Mouse (Mus musculus) gastrocnemius, adult 2 months (tissue): ENCODE measurements around the gene Ace. TPM values are rescaled to one million over a fixed set of nuclear protein-coding genes. Genes with fewer than 3 reads are reported as not detected.

Experiments
- DNase-seq: peaks from one replicate; pipeline ENCODE4 v3.0.0; 2022
- H3K27ac ChIP-seq: fragments of 200-600 bp; 2 replicates; pipeline ENCODE4 v1.8.1; 2022; ENCODE audit warnings: mild to moderate bottlenecking
- H3K4me3 ChIP-seq: fragments of 200-600 bp; 2 replicates; pipeline ENCODE4 v1.8.1; 2022; ENCODE audit warnings: mild to moderate bottlenecking, moderate library complexity
- CTCF ChIP-seq: fragments of 200-600 bp; IDR thresholded peaks from 2 replicates; pipeline ENCODE4 v1.8.1; 2022; ENCODE audit warnings: antibody characterized with exemption, mild to moderate bottlenecking, moderate library complexity
- intact Hi-C: fragments of 180-260 bp; cut with DNase I; formaldehyde crosslinking; loops from one replicate; pipeline ENCODE4 v1.15.1; 2025
- total RNA-seq, 2 experiments: library from RNA; stranded (reverse); gene quantifications; 2 replicates each; pipeline ENCODE4 v1.2.3; 2021

The Ace gene
- total RNA-seq, 2 experiments from 2014 or later, result 18.4 to 24.6 TPM

DNA sequence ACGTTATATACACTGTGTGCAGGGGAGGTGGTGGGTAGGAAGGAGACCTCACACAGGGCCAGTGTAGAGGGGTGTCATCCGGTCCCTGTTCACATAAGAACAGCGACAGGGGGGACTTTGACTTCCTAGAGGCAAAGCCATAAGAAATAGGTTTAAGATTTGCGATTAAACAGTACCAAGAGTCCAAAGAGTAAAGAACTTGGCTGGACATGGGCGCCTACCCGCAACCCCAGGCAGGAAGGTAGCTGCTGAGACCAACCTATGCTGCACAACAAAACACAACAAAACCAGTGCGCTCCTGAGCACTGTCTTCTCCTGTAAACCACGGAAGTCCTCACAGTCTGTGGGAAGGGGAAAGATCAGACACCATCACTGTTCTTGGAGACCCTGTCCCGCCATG is 15.6 kb upstream of the Ace start:
- DNase-seq, result no peak
- Histone ChIP-seq H3K27ac (no peak overlapping the region), H3K4me3 (no peak overlapping the region)
- intact Hi-C loops, result no loop called here
- TF ChIP-seq CTCF, result no peak

- Histone ChIP-seq H3K27ac (peak within 1 kb of the TSS; percentile 72), H3K4me3 (no peak within 1 kb of the TSS)
- intact Hi-C loops, result no loop called here
- no peak for DNase-seq
- TF ChIP-seq CTCF, result no peak
Measured at GRCm38 (mm10) chr11:105952911-105953386, 14.8 kb upstream of the Ace start, which contains the start of gene Cyb561. TSS of gene Cyb561 (minus strand) at chr11:105953336.

DNA sequence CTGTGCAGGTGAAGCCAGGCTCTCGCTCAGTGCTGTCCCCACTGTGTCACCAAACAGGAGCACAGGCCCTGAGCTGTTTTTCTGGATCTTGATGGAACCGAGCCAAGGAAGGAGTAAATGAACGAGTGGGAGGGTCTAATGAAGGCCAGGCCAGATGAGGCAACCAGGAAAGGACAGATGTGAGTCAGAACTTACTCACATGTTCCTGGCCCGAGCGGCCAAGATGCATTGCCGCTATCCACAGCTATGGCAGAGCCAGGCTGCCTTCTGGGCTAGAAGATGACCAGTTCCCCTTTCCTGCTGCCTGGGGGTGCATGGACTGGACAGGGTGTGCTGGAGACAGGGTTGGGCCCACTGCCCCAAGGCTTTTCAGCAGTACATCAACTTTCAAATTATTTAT is 14.3 kb upstream of the Ace start:
- DNase-seq, result peak; percentile 76
- H3K27ac ChIP-seq, result peak overlapping the region; percentile 72
- TF ChIP-seq CTCF, result no peak
- intact Hi-C loops, result no loop called here
- no peak overlapping the region for H3K4me3 ChIP-seq

DNA sequence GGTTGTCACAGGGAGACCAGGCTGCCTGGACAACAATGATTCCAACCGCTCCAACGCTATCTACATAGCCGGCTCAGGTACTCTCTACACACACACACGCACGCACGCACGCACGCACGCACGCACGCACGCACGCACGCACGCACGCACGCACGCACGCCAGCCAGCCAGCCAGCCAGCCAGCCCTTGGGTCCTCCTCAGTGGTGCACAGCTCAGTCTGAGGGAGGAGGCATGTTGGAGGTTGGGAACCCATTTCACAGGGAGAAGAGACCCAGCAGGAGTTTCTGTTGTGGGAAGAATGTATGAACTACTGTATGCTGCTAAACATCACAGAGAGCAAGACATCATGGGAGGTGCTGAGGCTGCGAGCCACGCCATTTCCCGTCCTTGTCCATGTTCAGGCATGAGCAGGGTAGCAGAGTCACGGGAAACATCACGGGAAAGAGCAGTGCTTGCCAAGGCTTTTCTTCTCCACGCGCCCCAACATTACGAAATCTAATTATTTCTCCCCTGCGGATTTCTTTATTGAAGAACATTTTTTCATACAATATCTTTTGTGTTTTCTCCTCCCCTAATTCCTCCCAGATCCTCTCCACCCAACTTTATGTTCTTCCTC is 11.8 kb upstream of the Ace start:
- Histone ChIP-seq H3K4me3 (no peak overlapping the region), H3K27ac (peak overlapping the region; percentile 66; the same call in 1 of the 2 replicates)
- no peak for TF ChIP-seq CTCF
- intact Hi-C loops, result no loop called here
- peak; percentile 44 for DNase-seq

GRCm38 (mm10) chr11:105957501-105957900 is 10.2 kb upstream of the Ace start:
- TF ChIP-seq CTCF, result no peak
- Histone ChIP-seq H3K27ac (peak overlapping the region; percentile 72), H3K4me3 (no peak overlapping the region)
- intact Hi-C loops, result no loop called here
- no peak for DNase-seq

- DNase-seq, result no peak
- Histone ChIP-seq H3K4me3 (no peak overlapping the region), H3K27ac (peak overlapping the region; percentile 56; the same call in 1 of the 2 replicates)
- intact Hi-C loops, result no loop called here
- TF ChIP-seq CTCF, result no peak
Measured at GRCm38 (mm10) chr11:105958566-105958965, 9.2 kb upstream of the Ace start.

GRCm38 (mm10) chr11:105959355-105959754 is 8.4 kb upstream of the Ace start:
- DNase-seq, result no peak
- intact Hi-C loops, result no loop called here
- TF ChIP-seq CTCF, result no peak
- Histone ChIP-seq H3K4me3 (no peak overlapping the region), H3K27ac (0 out of 2 replicates have a peak overlapping the region, but pooled peaks have one; percentile 5)

- DNase-seq, result no peak
- TF ChIP-seq CTCF, result peak; percentile 25; the same call in 1 of the 2 replicates
- Histone ChIP-seq H3K4me3 (no peak overlapping the region), H3K27ac (no peak overlapping the region)
- intact Hi-C loops, result no loop called here
Measured at GRCm38 (mm10) chr11:105964691-105965090, 3.1 kb upstream of the Ace start.

GRCm38 (mm10) chr11:105966288-105966687 is 1.5 kb upstream of the Ace start:
- H3K4me3 ChIP-seq, result no peak overlapping the region
- peak overlapping the region; percentile 28; the same call in 1 of the 2 replicates for H3K27ac ChIP-seq
- intact Hi-C loops, result no loop called here
- no peak for TF ChIP-seq CTCF
- no peak for DNase-seq

- intact Hi-C loops, result loop anchor here (2.0 kb wide), 2 partner anchors 32 to 40 kb away; no protein-coding TSS in a partner anchor
- H3K4me3 ChIP-seq, result peak overlapping the region; percentile 83
- TF ChIP-seq CTCF, result no peak
- no peak for DNase-seq
- H3K27ac ChIP-seq, result peak overlapping the region; percentile 82
Measured at GRCm38 (mm10) chr11:105968948-105969347, 1.2 kb downstream of the Ace start.

- H3K4me3 ChIP-seq, result peak overlapping the region; percentile 83
Measured at GRCm38 (mm10) chr11:105969516-105969915, 1.8 kb downstream of the Ace start.

DNA sequence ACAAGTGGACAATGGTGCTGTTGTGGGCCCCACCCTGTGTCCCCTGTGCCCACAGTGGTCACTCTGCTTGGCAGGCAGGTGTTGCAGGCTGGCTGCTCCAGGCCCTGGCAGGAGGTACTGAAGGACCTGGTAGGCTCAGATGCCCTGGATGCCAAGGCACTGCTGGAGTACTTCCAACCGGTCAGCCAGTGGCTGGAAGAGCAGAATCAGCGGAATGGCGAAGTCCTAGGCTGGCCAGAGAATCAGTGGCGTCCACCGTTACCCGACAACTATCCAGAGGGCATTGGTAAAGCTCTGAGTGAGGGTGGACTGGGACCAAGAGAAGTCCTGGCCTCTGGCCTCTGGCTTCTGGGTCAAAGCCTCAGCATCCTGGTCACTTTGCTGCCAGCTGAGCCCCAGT is 6.8 kb downstream of the Ace start:
- H3K4me3 ChIP-seq, result no peak overlapping the region
- intact Hi-C loops, result loop anchor here (10.0 kb wide), 1 partner anchor 50 kb away; no protein-coding TSS in a partner anchor
- no peak for TF ChIP-seq CTCF
- peak overlapping the region; percentile 38; the same call in 1 of the 2 replicates for H3K27ac ChIP-seq
- DNase-seq, result peak; percentile 81

More at GRCm38 (mm10) chr11:105969516-105969915, 1.8 kb downstream of the Ace start:
- DNase-seq, result peak; percentile 76
- H3K27ac ChIP-seq, result peak overlapping the region; percentile 82
- peak; percentile 77 for TF ChIP-seq CTCF
- intact Hi-C loops, result loop anchor here (2.0 kb wide), 2 partner anchors 33 to 41 kb away; no protein-coding TSS in a partner anchor

DNA sequence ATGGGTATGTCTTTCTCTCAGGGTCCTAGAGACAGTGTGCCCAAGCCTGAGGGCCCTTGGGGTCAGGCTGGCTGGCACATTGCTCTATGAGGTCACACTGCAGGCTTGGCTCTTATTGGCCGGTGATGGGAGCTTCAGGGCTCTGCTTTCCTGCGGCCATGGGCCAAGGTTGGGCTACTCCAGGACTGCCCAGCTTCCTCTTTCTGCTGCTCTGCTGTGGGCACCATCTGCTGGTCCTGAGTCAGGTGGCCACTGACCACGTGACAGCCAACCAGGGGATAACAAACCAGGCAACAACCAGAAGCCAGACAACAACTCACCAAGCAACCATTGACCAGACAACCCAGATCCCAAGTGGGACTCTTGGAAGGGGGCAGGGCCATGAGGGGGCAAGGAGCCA is 7.3 kb downstream of the Ace start:
- Histone ChIP-seq H3K27ac (peak overlapping the region; percentile 38; the same call in 1 of the 2 replicates), H3K4me3 (no peak overlapping the region)
- DNase-seq, result peak; percentile 36
- no peak for TF ChIP-seq CTCF
- intact Hi-C loops, result loop anchor here (10.0 kb wide), 1 partner anchor 50 kb away; no protein-coding TSS in a partner anchor
